Mouse (Mus musculus): ENCODE results near the gene Dnajb9. TPM values are rescaled to one million over a fixed set of nuclear protein-coding genes. Genes with fewer than 3 reads are reported as not detected.

Dnajb9 gene
- polyA plus RNA-seq, 1 experiment from 2014 or later = 38.2 TPM

GRCm38 (mm10) chr12:44211555-44211954 is 1.4 kb upstream of the Dnajb9 start:
- no peak overlapping the region for H3K9ac ChIP-seq
- 97% methylated on average over 3 of the region's 3 CpGs for WGBS
- no peak overlapping the region for H3K27ac ChIP-seq
- DNase-seq (ENCODE audit: low spot score) = no peak
- peaks cover 19% of the 10 kb centered on the region for H3K4me1 ChIP-seq (replicated peaks; ENCODE audit: control insufficient read depth, insufficient read depth, low read length)
- no peak overlapping the region for H3K4me3 ChIP-seq (replicated peaks; ENCODE audit: low read length)
- no peak for ATAC-seq (ENCODE audit: low FRiP score)
- H3K36me3 ChIP-seq (replicated peaks; ENCODE audit: control insufficient read depth, insufficient read depth) = 0 out of 2 replicates have a peak, but pooled peaks cover 3% of the 10 kb centered on the region
- no peak overlapping the region for H3K4me2 ChIP-seq (replicated peaks)
- H3K9me3 ChIP-seq (ENCODE audit: control insufficient read depth, low read length) = no peaks in the 10 kb centered on the region
- H3K27me3 ChIP-seq (ENCODE audit: control insufficient read depth, insufficient read depth, low read length) = no peaks in the 10 kb centered on the region

- H3K27ac ChIP-seq = peak overlapping the region; percentile 82
- peaks cover 12% of the 10 kb centered on the region for H3K36me3 ChIP-seq (replicated peaks; ENCODE audit: control insufficient read depth, insufficient read depth)
- no peak for ATAC-seq (ENCODE audit: low FRiP score)
- peak; percentile 31 for DNase-seq (ENCODE audit: low spot score)
- H3K4me2 ChIP-seq (replicated peaks) = peak overlapping the region; percentile 72
- under 1% methylated on average over 37 of the region's 37 CpGs for WGBS
- H3K9me3 ChIP-seq (ENCODE audit: control insufficient read depth, low read length) = no peaks in the 10 kb centered on the region
- H3K27me3 ChIP-seq (ENCODE audit: control insufficient read depth, insufficient read depth, low read length) = no peaks in the 10 kb centered on the region
- peaks cover 19% of the 10 kb centered on the region for H3K4me1 ChIP-seq (replicated peaks; ENCODE audit: control insufficient read depth, insufficient read depth, low read length)
- peak overlapping the region; percentile 67 for H3K4me3 ChIP-seq (replicated peaks; ENCODE audit: low read length)
- H3K9ac ChIP-seq = peak overlapping the region; percentile 68
Measured at GRCm38 (mm10) chr12:44209141-44209823, 844 bp downstream of the Dnajb9 start.

GRCm38 (mm10) chr12:44197873-44198525 is 12.1 kb downstream of the Dnajb9 start:
- Histone ChIP-seq H3K9ac (no peak overlapping the region), H3K4me2 (replicated peaks) (no peak overlapping the region), H3K27ac (no peak overlapping the region), H3K36me3 (replicated peaks; ENCODE audit: control insufficient read depth, insufficient read depth) (no peaks in the 10 kb centered on the region), H3K4me1 (replicated peaks; ENCODE audit: control insufficient read depth, insufficient read depth, low read length) (no peaks in the 10 kb centered on the region), H3K4me3 (replicated peaks; ENCODE audit: low read length) (no peak overlapping the region), H3K9me3 (ENCODE audit: control insufficient read depth, low read length) (no peaks in the 10 kb centered on the region), H3K27me3 (ENCODE audit: control insufficient read depth, insufficient read depth, low read length) (no peaks in the 10 kb centered on the region)
- 73% methylated on average over 4 of the region's 4 CpGs for WGBS
- ATAC-seq (ENCODE audit: low FRiP score) (no peak), DNase-seq (ENCODE audit: low spot score) (no peak)

GRCm38 (mm10) chr12:44181081-44181982 is 28.8 kb downstream of the Dnajb9 start:
- ATAC-seq (ENCODE audit: low FRiP score) = peak; percentile 93
- DNase-seq (ENCODE audit: low spot score) = peak; percentile 86
- WGBS = 42% methylated on average over 9 of the region's 9 CpGs
- no peaks in the 10 kb centered on the region for H3K36me3 ChIP-seq (replicated peaks; ENCODE audit: control insufficient read depth, insufficient read depth)
- peak overlapping the region; percentile 32; the same call in 1 of the 2 replicates for H3K4me2 ChIP-seq (replicated peaks)
- no peak overlapping the region for H3K27ac ChIP-seq
- no peak overlapping the region for H3K4me3 ChIP-seq (replicated peaks; ENCODE audit: low read length)
- peaks cover 11% of the 10 kb centered on the region; the same call in 1 of the 2 replicates for H3K4me1 ChIP-seq (replicated peaks; ENCODE audit: control insufficient read depth, insufficient read depth, low read length)
- no peaks in the 10 kb centered on the region for H3K9me3 ChIP-seq (ENCODE audit: control insufficient read depth, low read length)
- H3K27me3 ChIP-seq (ENCODE audit: control insufficient read depth, insufficient read depth, low read length) = no peaks in the 10 kb centered on the region
- no peak overlapping the region for H3K9ac ChIP-seq

- Histone ChIP-seq H3K9ac (no peak overlapping the region), H3K4me3 (replicated peaks; ENCODE audit: low read length) (no peak overlapping the region), H3K27ac (peak overlapping the region; percentile 64), H3K27me3 (ENCODE audit: control insufficient read depth, insufficient read depth, low read length) (no peaks in the 10 kb centered on the region), H3K4me2 (replicated peaks) (peak overlapping the region; percentile 39), H3K9me3 (ENCODE audit: control insufficient read depth, low read length) (no peaks in the 10 kb centered on the region), H3K36me3 (replicated peaks; ENCODE audit: control insufficient read depth, insufficient read depth) (no peaks in the 10 kb centered on the region), H3K4me1 (replicated peaks; ENCODE audit: control insufficient read depth, insufficient read depth, low read length) (peaks cover 16% of the 10 kb centered on the region; the same call in 1 of the 2 replicates)
- 21% methylated on average over 2 of the region's 2 CpGs for WGBS
- DNase-seq (ENCODE audit: low spot score) = peak; percentile 54
- no peak for ATAC-seq (ENCODE audit: low FRiP score)
Measured at GRCm38 (mm10) chr12:44177038-44177355, 33.1 kb downstream of the Dnajb9 start.

- Histone ChIP-seq H3K9me3 (ENCODE audit: control insufficient read depth, low read length) (no peaks in the 10 kb centered on the region), H3K36me3 (replicated peaks; ENCODE audit: control insufficient read depth, insufficient read depth) (no peaks in the 10 kb centered on the region), H3K4me1 (replicated peaks; ENCODE audit: control insufficient read depth, insufficient read depth, low read length) (peaks cover 16% of the 10 kb centered on the region; the same call in 1 of the 2 replicates), H3K27me3 (ENCODE audit: control insufficient read depth, insufficient read depth, low read length) (no peaks in the 10 kb centered on the region), H3K4me2 (replicated peaks) (peak overlapping the region; percentile 39), H3K27ac (peak overlapping the region; percentile 64), H3K4me3 (replicated peaks; ENCODE audit: low read length) (no peak overlapping the region), H3K9ac (no peak overlapping the region)
- 28% methylated on average over 10 of the region's 10 CpGs for WGBS
- no peak for ATAC-seq (ENCODE audit: low FRiP score)
- DNase-seq (ENCODE audit: low spot score) = no peak
Measured at GRCm38 (mm10) chr12:44176331-44177037, 33.6 kb downstream of the Dnajb9 start.

- Histone ChIP-seq H3K4me1 (replicated peaks; ENCODE audit: control insufficient read depth, insufficient read depth, low read length) (no peaks in the 10 kb centered on the region), H3K27me3 (ENCODE audit: control insufficient read depth, insufficient read depth, low read length) (no peaks in the 10 kb centered on the region), H3K27ac (no peak overlapping the region), H3K36me3 (replicated peaks; ENCODE audit: control insufficient read depth, insufficient read depth) (no peaks in the 10 kb centered on the region), H3K9ac (no peak overlapping the region), H3K4me2 (replicated peaks) (no peak overlapping the region), H3K4me3 (replicated peaks; ENCODE audit: low read length) (no peak overlapping the region), H3K9me3 (ENCODE audit: control insufficient read depth, low read length) (no peaks in the 10 kb centered on the region)
- DNase-seq (ENCODE audit: low spot score) (peak; percentile 94), ATAC-seq (ENCODE audit: low FRiP score) (no peak)
Measured at GRCm38 (mm10) chr12:44166949-44167348, 43.2 kb downstream of the Dnajb9 start.

GRCm38 (mm10) chr12:44159349-44159748 is 50.8 kb downstream of the Dnajb9 start:
- no peak overlapping the region for H3K4me3 ChIP-seq (replicated peaks; ENCODE audit: low read length)
- no peaks in the 10 kb centered on the region for H3K27me3 ChIP-seq (ENCODE audit: control insufficient read depth, insufficient read depth, low read length)
- DNase-seq (ENCODE audit: low spot score) (no peak), ATAC-seq (ENCODE audit: low FRiP score) (no peak)
- 86% methylated on average over 1 of the region's 1 CpGs for WGBS
- H3K36me3 ChIP-seq (replicated peaks; ENCODE audit: control insufficient read depth, insufficient read depth) = no peaks in the 10 kb centered on the region
- H3K9ac ChIP-seq = no peak overlapping the region
- no peak overlapping the region for H3K4me2 ChIP-seq (replicated peaks)
- H3K4me1 ChIP-seq (replicated peaks; ENCODE audit: control insufficient read depth, insufficient read depth, low read length) = no peaks in the 10 kb centered on the region
- no peak overlapping the region for H3K27ac ChIP-seq
- H3K9me3 ChIP-seq (ENCODE audit: control insufficient read depth, low read length) = no peaks in the 10 kb centered on the region

All from hindbrain, embryonic 14.5 days (tissue).